Mouse (Mus musculus) urinary bladder, postnatal 10 days (tissue): ENCODE data around the gene Cga.
"Not testable (repeated sequence)": the region's sequence is repeated elsewhere in the genome, so short reads cannot be mapped to it uniquely, and the experiment has no call there.

Experiments used
- DNase-seq: peaks from one replicate; pipeline ENCODE4 v3.0.0; 2022; ENCODE audit warnings: low spot score

Gene Cga

GRCm38 (mm10) chr4:34889812-34890185, 3.8 kb upstream of the Cga start:
- no peak for DNase-seq

GRCm38 (mm10) chr4:34898497-34898896, 4.9 kb downstream of the Cga start:
- no peak for DNase-seq

GRCm38 (mm10) chr4:34899322-34899721, 5.7 kb downstream of the Cga start:
- no peak for DNase-seq

- no peak for DNase-seq
These were observed 6.6 kb downstream of the Cga start for GRCm38 (mm10) chr4:34900155-34900554.

- DNase-seq = no peak
These were observed 7.6 kb downstream of the Cga start for GRCm38 (mm10) chr4:34901166-34901565.

GRCm38 (mm10) chr4:34901582-34901981, 8.0 kb downstream of the Cga start:
- not testable (repeated sequence) for DNase-seq

GRCm38 (mm10) chr4:34905396-34905795, 11.8 kb downstream of the Cga start:
- DNase-seq = no peak

- DNase-seq = no peak
These were observed 12.6 kb downstream of the Cga start for GRCm38 (mm10) chr4:34906151-34906550.

- no peak for DNase-seq
These were observed 13.4 kb downstream of the Cga start for GRCm38 (mm10) chr4:34907026-34907425.

- DNase-seq = no peak
These were observed 14.5 kb downstream of the Cga start for GRCm38 (mm10) chr4:34908127-34908526.

- DNase-seq = no peak
These were observed 17.8 kb downstream of the Cga start for GRCm38 (mm10) chr4:34911401-34911800.

GRCm38 (mm10) chr4:34912171-34912570, 18.6 kb downstream of the Cga start:
- DNase-seq = no peak

- DNase-seq = no peak
These were observed 23.8 kb downstream of the Cga start for GRCm38 (mm10) chr4:34917400-34917799.

- no peak for DNase-seq
These were observed 28.7 kb downstream of the Cga start for GRCm38 (mm10) chr4:34922177-34922870.

GRCm38 (mm10) chr4:34928386-34928785, 34.8 kb downstream of the Cga start:
- not testable (repeated sequence) for DNase-seq

- no peak for DNase-seq
These were observed 47.5 kb downstream of the Cga start for GRCm38 (mm10) chr4:34941046-34941445.

GRCm38 (mm10) chr4:34947181-34947580, 53.6 kb downstream of the Cga start:
- DNase-seq = no peak

- no peak for DNase-seq
These were observed 60.1 kb downstream of the Cga start for GRCm38 (mm10) chr4:34953716-34954115.
